Mouse (Mus musculus) forebrain, embryonic 13.5 days (tissue): ENCODE measurements around the gene Rybp. TPM values are rescaled to one million over a fixed set of nuclear protein-coding genes. Genes with fewer than 3 reads are reported as not detected.
A peak's percentile ranks its signal among the peaks of the same experiment; 100 is the strongest.

ENCODE experiments used
- ATAC-seq: fragments of 200-750 bp; cut with Nextera tagmentation; 2 replicates; pipeline ENCODE4 v1.8.0; 2017
- H3K27ac ChIP-seq: fragments of 300-500 bp; sonication (generic); 2 replicates; pipeline ENCODE4 v1.5.1; 2015; ENCODE audit warnings: inconsistent platforms, mild to moderate bottlenecking, moderate library complexity
- H3K27me3 ChIP-seq: fragments of 300-500 bp; sonication (generic); 2 replicates; pipeline ENCODE4 v1.6.1; 2015; ENCODE audit warnings: mild to moderate bottlenecking, inconsistent platforms
- H3K36me3 ChIP-seq: fragments of 300-500 bp; sonication (generic); 2 replicates; pipeline ENCODE4 v1.6.1; 2015; ENCODE audit warnings: mild to moderate bottlenecking, inconsistent platforms; ENCODE audit not compliant: poor library complexity, severe bottlenecking
- H3K4me1 ChIP-seq: fragments of 300-500 bp; sonication (generic); 2 replicates; pipeline ENCODE4 v1.6.1; 2015; ENCODE audit warnings: inconsistent platforms
- H3K4me2 ChIP-seq: fragments of 300-500 bp; sonication (generic); 2 replicates; pipeline ENCODE4 v1.6.1; 2015; ENCODE audit warnings: inconsistent platforms, mild to moderate bottlenecking, moderate library complexity
- H3K4me3 ChIP-seq: fragments of 300-500 bp; sonication (generic); 2 replicates; pipeline ENCODE4 v1.5.1; 2015; ENCODE audit warnings: mild to moderate bottlenecking, inconsistent platforms
- H3K9ac ChIP-seq: fragments of 300-500 bp; sonication (generic); 2 replicates; pipeline ENCODE4 v1.6.1; 2015; ENCODE audit warnings: mild to moderate bottlenecking, inconsistent platforms
- H3K9me3 ChIP-seq: fragments of 300-500 bp; sonication (generic); replicated peaks from 2 replicates; pipeline ENCODE4 v1.6.1; 2016; ENCODE audit warnings: inconsistent platforms
- WGBS: fragments of 180-500 bp; shearing (Covaris S2); methylation state at CpG from one replicate; pipeline ENCODE4 v1.1.7; 2015; 5-methylcytosine and 5-hydroxymethylcytosine counted together
- polyA plus RNA-seq: library from polyadenylated mRNA; unstranded; fragments of >200 nt; fragmentation: Nextera tagmentation; extraction: Ambion mirVana; gene quantifications from 2 replicates; pipeline ENCODE4 v1.2.1, GENCODE M21; 2015

The Rybp gene
- 19.1 and 19.9 TPM in 2 replicates for polyA plus RNA-seq

DNA sequence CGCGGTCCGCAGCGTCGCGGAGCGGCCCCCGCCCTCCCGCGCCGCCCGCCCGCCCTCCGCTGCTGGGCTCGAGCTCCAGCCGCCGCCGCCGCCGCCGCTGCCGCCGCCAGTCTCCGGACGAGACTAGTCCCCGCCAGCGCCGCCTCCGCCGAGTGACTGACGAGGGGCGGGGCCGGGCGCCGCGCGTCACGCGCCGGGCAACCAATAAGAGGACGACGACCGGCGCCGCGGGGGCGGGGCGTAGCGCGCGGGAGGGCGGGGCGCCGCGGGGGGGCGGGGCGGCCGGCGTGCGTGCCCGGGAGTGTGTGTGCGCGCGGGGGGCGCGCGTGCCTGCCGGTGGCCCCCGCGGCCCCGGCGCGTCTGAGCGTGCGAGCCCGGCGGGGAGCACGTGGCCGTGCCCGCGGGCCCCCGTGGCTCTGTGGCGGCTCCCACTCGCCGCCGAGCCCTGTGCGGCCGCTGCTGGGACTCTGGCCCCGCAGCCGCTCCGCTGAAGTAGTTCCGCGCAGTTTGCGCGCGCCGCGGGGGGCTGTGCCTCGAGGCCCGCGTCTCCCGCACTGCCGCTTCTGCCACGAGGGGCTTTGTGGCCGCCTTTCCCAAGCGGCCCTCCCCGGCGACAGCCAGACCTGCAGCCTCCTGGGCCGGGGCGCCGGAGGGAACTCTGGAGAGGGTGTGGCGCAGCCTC is at the start of gene Rybp:
TSS of gene Rybp (minus strand) at position 152 of the 682 bp plus-strand sequence.
- WGBS, result under 1% methylated on average over 32 of the region's 112 CpGs
- H3K9ac ChIP-seq, result peak within 1 kb of the TSS; percentile 95

DNA sequence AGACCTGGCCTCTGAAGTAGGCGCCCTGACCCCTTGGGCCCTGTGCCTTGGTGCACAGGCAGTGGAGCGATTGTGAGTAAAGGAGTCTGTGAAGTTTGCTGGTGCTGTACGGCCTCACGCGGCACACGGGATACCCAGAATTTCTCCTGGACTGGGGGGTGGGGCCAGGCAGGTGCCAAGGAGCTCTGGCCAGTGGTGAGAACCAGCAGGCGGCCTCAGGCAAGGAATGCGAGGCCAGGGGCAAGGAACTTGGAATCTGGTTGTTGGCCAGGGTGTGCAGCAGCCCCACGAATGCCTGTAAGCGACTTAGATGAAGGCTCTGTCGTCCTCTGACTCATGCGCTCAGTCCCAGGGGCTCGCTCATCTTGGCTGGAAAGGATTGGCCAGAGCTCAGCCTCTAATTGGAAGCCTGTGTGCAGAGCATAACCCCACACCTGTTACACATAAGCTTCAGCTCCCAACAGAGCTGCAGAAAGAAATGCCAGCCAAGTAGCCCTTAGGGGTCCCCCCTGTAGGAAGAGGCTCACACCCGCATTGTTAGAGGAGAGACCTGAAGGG is 49.4 kb upstream of the Rybp start:
- Histone ChIP-seq H3K4me3 (no peak overlapping the region), H3K27ac (no peak overlapping the region), H3K9me3 (no peaks in the 10 kb centered on the region), H3K4me2 (peak overlapping the region; percentile 44; the same call in 1 of the 2 replicates), H3K4me1 (peaks cover 23% of the 10 kb centered on the region), H3K9ac (no peak overlapping the region), H3K36me3 (no peaks in the 10 kb centered on the region), H3K27me3 (peaks cover 45% of the 10 kb centered on the region)
- peak; percentile 19; the same call in 1 of the 2 replicates for ATAC-seq
- WGBS, result 10% methylated on average over 14 of the region's 14 CpGs

More for the DNA sequence above, at the start of gene Rybp:
- H3K27ac ChIP-seq, result peak within 1 kb of the TSS; percentile 97
- H3K4me3 ChIP-seq, result peak within 1 kb of the TSS; percentile 73
- peaks cover 14% of the 10 kb centered on the region for H3K27me3 ChIP-seq
- H3K4me2 ChIP-seq, result peak within 1 kb of the TSS; percentile 88
- peak; percentile 97 for ATAC-seq
- H3K4me1 ChIP-seq, result peaks cover 40% of the 10 kb centered on the region
- H3K36me3 ChIP-seq, result no peaks in the 10 kb centered on the region
- 0 out of 2 replicates have a peak, but pooled peaks cover under 1% of the 10 kb centered on the region for H3K9me3 ChIP-seq

GRCm38 (mm10) chr6:100335506-100336144 is 48.3 kb upstream of the Rybp start:
- no peak for ATAC-seq
- Histone ChIP-seq H3K9ac (no peak overlapping the region), H3K27ac (no peak overlapping the region), H3K27me3 (peaks cover 45% of the 10 kb centered on the region), H3K4me1 (peaks cover 21% of the 10 kb centered on the region), H3K36me3 (no peaks in the 10 kb centered on the region), H3K4me3 (peak overlapping the region; percentile 15), H3K4me2 (peak overlapping the region; percentile 44), H3K9me3 (no peaks in the 10 kb centered on the region)
- 2% methylated on average over 18 of the region's 18 CpGs for WGBS

- Histone ChIP-seq H3K36me3 (no peaks in the 10 kb centered on the region), H3K4me1 (peaks cover 21% of the 10 kb centered on the region), H3K4me2 (no peak overlapping the region), H3K9ac (no peak overlapping the region), H3K9me3 (no peaks in the 10 kb centered on the region), H3K4me3 (no peak overlapping the region), H3K27ac (no peak overlapping the region), H3K27me3 (peaks cover 35% of the 10 kb centered on the region)
- WGBS, result 85% methylated on average over 7 of the region's 7 CpGs
- ATAC-seq, result no peak
Observed at GRCm38 (mm10) chr6:100333745-100334144, 46.5 kb upstream of the Rybp start.

- Histone ChIP-seq H3K27me3 (peaks cover 23% of the 10 kb centered on the region), H3K9ac (no peak overlapping the region), H3K36me3 (no peaks in the 10 kb centered on the region), H3K9me3 (no peaks in the 10 kb centered on the region), H3K4me2 (no peak overlapping the region), H3K27ac (no peak overlapping the region), H3K4me3 (no peak overlapping the region), H3K4me1 (peaks cover 21% of the 10 kb centered on the region)
- ATAC-seq, result no peak
- 71% methylated on average over 4 of the region's 4 CpGs for WGBS
Observed at GRCm38 (mm10) chr6:100332479-100332878, 45.2 kb upstream of the Rybp start.

DNA sequence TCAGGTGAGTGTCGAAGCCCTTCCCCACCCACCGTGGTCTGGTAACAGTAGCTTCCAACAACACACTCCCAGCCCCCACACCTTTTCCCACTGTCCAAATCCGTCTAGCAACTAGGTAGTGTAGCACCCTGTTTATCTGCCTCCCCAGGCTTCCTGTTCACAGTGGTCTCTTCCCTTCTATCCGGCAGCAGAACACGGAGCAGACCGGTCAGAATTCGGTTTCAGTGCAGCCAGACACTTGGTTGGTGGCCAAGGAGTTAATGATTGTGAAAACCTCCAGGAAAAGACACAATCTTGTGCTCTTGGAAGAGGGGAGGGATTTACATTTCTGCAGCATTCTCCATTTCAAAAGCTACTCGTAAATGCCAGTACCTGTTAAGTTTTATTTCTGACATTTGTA is 44.3 kb upstream of the Rybp start:
- Histone ChIP-seq H3K27ac (no peak overlapping the region), H3K9me3 (no peaks in the 10 kb centered on the region), H3K27me3 (peaks cover 17% of the 10 kb centered on the region), H3K4me1 (peaks cover 16% of the 10 kb centered on the region), H3K9ac (no peak overlapping the region), H3K36me3 (no peaks in the 10 kb centered on the region), H3K4me2 (no peak overlapping the region), H3K4me3 (no peak overlapping the region)
- 0 out of 2 replicates have a peak, but pooled peaks have one; percentile 6 for ATAC-seq
- 50% methylated on average over 8 of the region's 8 CpGs for WGBS

- H3K4me1 ChIP-seq, result peaks cover 10% of the 10 kb centered on the region
- no peak overlapping the region for H3K9ac ChIP-seq
- no peak overlapping the region for H3K4me2 ChIP-seq
- H3K9me3 ChIP-seq, result no peaks in the 10 kb centered on the region
- H3K36me3 ChIP-seq, result no peaks in the 10 kb centered on the region
- H3K4me3 ChIP-seq, result no peak overlapping the region
- no peak for ATAC-seq
- H3K27ac ChIP-seq, result no peak overlapping the region
- peaks cover 14% of the 10 kb centered on the region for H3K27me3 ChIP-seq
- 79% methylated on average over 9 of the region's 9 CpGs for WGBS
Observed at GRCm38 (mm10) chr6:100331055-100331454, 43.8 kb upstream of the Rybp start.

DNA sequence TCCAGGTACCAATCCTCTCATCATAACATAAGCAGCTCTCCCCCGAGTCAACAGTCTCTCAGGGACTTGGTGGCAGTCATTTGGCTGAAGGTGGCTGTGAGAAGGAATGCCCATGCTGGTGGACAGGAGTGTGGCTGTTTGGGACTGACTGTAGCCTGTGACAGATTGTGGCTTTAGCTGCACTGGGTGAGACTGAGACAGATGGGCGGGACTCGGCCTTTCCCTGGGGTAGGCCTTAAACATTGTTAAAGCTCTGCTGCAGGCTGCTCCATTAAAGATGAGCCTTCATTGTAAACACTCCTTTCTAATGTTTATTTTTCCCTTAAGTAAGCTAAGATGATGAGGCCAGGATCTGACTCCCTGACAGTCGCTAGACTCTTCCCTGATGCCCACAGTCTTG is 42.3 kb upstream of the Rybp start:
- Histone ChIP-seq H3K4me1 (no peaks in the 10 kb centered on the region), H3K36me3 (no peaks in the 10 kb centered on the region), H3K27me3 (peaks cover 10% of the 10 kb centered on the region), H3K27ac (no peak overlapping the region), H3K9me3 (no peaks in the 10 kb centered on the region), H3K9ac (no peak overlapping the region), H3K4me3 (no peak overlapping the region), H3K4me2 (no peak overlapping the region)
- no peak for ATAC-seq
- 76% methylated on average over 4 of the region's 4 CpGs for WGBS

DNA sequence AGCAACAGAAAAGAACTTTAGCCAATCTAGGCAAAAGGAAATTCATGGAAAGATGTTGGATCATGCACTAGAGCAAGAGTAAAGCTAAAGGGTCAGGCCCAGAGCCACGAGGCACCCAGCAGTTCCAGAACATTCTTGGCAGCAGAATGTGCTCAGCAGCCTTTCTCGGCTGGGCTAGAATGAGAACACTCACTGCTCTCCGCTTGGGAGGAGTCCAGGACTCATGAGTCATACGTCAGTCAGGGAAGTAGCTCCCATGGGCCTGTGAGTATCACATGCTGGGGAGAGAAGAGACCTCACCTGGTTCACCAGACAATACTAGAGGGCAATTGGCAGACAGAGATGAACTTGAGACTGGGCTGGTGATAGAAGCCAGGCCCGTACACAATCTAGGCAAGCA is 39.8 kb upstream of the Rybp start:
- H3K9ac ChIP-seq, result no peak overlapping the region
- 77% methylated on average over 5 of the region's 5 CpGs for WGBS
- H3K27me3 ChIP-seq, result no peaks in the 10 kb centered on the region; the same call in 1 of the 2 replicates
- no peak overlapping the region for H3K4me2 ChIP-seq
- peaks cover 6% of the 10 kb centered on the region; the same call in 1 of the 2 replicates for H3K4me1 ChIP-seq
- H3K4me3 ChIP-seq, result no peak overlapping the region
- no peak overlapping the region for H3K27ac ChIP-seq
- no peaks in the 10 kb centered on the region for H3K36me3 ChIP-seq
- ATAC-seq, result no peak
- no peaks in the 10 kb centered on the region for H3K9me3 ChIP-seq

- Histone ChIP-seq H3K36me3 (no peaks in the 10 kb centered on the region), H3K9me3 (no peaks in the 10 kb centered on the region)
- WGBS, result 75% methylated on average over 10 of the region's 10 CpGs
Observed at GRCm38 (mm10) chr6:100323756-100324430, 36.6 kb upstream of the Rybp start.

GRCm38 (mm10) chr6:100322561-100322960 is 35.3 kb upstream of the Rybp start:
- H3K4me2 ChIP-seq, result no peak overlapping the region
- ATAC-seq, result no peak
- no peaks in the 10 kb centered on the region for H3K36me3 ChIP-seq
- 40% methylated on average over 8 of the region's 8 CpGs for WGBS
- H3K9me3 ChIP-seq, result no peaks in the 10 kb centered on the region
- no peaks in the 10 kb centered on the region for H3K27me3 ChIP-seq
- H3K4me1 ChIP-seq, result peaks cover 6% of the 10 kb centered on the region; the same call in 1 of the 2 replicates
- no peak overlapping the region for H3K27ac ChIP-seq
- no peak overlapping the region for H3K4me3 ChIP-seq
- H3K9ac ChIP-seq, result no peak overlapping the region

More at GRCm38 (mm10) chr6:100323756-100324430, 36.6 kb upstream of the Rybp start:
- no peak overlapping the region for H3K9ac ChIP-seq
- H3K4me2 ChIP-seq, result no peak overlapping the region
- peaks cover 6% of the 10 kb centered on the region; the same call in 1 of the 2 replicates for H3K4me1 ChIP-seq
- no peaks in the 10 kb centered on the region; the same call in 1 of the 2 replicates for H3K27me3 ChIP-seq
- H3K4me3 ChIP-seq, result no peak overlapping the region
- H3K27ac ChIP-seq, result no peak overlapping the region
- ATAC-seq, result no peak

DNA sequence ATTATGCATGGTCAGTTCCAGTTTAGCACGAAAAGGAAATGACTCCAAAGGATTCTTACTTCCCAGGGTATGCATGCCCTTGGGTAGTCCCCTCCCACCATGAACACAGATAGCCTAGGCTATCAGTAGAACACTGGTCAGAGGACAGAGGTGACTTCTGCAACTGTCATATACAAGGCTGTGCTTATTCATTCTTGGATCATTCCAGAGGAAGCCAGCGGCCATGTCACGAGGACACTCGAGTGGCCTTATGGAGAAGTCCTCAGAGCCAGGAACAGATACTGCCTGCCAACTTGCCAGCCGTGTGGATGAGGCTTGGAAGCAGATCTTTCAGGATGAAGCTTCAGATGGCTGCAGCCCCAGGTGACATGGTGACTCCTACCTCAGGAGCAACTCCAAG is 34.9 kb upstream of the Rybp start:
- peaks cover 6% of the 10 kb centered on the region; the same call in 1 of the 2 replicates for H3K4me1 ChIP-seq
- no peak overlapping the region for H3K4me2 ChIP-seq
- WGBS, result 81% methylated on average over 5 of the region's 5 CpGs
- no peaks in the 10 kb centered on the region for H3K36me3 ChIP-seq
- no peaks in the 10 kb centered on the region for H3K27me3 ChIP-seq
- H3K9me3 ChIP-seq, result no peaks in the 10 kb centered on the region
- H3K4me3 ChIP-seq, result no peak overlapping the region
- H3K27ac ChIP-seq, result no peak overlapping the region
- H3K9ac ChIP-seq, result no peak overlapping the region
- no peak for ATAC-seq
